Mouse (Mus musculus) cerebellum, adult 11 months (tissue): Measurements from ENCODE around the gene Rin2.
"Not testable (repeated sequence)": the region's sequence is repeated elsewhere in the genome, so short reads cannot be mapped to it uniquely, and the experiment has no call there.

ENCODE experiments used
- DNase-seq: peaks from one replicate; pipeline ENCODE4 v3.0.0; 2022

Gene Rin2

GRCm38 (mm10) chr2:145684891-145685290 lies 9.9 kb downstream of the Rin2 start:
- DNase-seq: no peak

GRCm38 (mm10) chr2:145686017-145686416 lies 11.0 kb downstream of the Rin2 start:
- no peak for DNase-seq

DNA sequence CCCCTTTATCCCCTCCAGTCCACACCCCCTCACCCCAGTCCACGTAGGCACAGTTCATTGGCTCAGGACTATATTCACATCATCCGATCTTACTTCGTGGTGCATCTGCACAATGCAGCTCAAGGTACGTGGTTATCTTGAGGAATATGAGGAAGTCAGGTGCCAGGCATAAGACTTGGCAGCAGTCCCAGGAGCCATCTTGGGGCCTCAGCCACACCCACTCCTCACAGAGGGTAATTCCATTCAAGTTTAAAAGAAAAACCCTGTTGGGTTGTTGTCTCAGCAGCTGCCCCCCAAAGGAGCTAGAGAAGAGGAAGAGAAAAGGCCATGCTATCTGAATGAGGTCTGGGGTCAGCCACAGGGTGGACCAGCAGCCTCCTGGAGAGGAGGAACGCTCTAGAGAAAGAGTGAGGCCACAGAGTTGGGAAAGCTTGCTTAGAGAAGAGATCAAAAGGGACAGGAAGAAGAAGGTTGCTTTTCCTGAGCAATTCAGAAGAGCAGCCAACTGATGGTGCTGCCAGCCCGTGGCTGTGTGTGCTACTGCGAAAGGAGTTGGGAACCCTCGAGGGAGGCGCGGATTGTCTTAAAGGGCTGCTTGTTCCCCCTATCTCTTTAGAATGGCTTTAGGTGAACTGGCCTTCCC lies 16.5 kb downstream of the Rin2 start:
- no peak for DNase-seq

DNA sequence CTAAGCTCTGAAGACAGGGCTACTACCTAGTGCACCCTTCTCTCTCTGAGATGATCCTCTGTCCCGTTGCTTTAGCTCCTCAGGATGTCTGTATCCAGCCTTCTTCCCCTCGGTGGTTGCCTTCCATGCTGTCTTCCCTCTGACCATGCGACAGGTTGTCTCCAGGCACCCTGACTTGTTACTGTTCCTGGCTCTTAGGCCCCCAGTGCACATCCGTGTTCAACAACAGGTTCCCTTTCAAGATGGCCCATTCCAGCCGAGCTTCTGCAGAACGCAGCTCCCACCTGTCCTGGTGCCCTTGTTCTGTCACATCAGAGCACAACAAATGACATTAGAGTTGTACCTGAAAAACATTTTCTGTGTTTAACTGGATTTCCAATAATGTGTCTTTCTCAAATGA lies 22.1 kb downstream of the Rin2 start:
- no peak for DNase-seq

DNA sequence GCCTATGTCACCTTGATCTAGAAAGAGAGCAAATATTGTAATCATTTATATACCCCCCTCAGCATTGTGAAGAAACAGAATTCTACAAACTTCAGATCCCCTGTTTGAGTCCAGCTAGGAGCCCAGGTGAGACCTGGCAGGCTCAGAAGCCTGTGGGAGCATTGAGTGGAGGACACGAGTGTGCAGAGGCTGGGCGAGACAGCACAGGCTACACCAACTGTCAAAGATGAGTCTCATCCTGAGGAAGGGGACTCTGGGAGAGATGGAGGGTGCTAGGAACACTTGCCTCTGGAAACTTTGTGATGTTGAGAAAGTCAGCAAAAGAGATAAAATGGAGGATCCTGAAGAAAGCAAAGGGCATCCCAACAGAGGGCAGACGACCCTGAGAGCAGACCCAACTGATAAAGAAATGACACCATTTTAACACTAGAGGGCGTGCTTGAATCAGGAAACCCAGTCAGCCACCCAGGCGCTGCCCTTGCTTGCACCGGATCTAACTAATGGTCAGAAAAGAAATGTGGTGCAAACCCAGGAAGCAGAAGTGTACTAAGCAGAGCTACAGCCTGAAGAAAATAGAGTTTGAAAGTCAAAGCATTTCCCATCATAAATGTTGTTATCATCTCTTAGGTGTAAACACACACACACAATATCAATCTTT lies 24.5 kb downstream of the Rin2 start:
- DNase-seq: peak; percentile 29

GRCm38 (mm10) chr2:145700237-145700985 lies 25.4 kb downstream of the Rin2 start:
- no peak for DNase-seq

GRCm38 (mm10) chr2:145701605-145702335 lies 26.8 kb downstream of the Rin2 start:
- no peak for DNase-seq

DNA sequence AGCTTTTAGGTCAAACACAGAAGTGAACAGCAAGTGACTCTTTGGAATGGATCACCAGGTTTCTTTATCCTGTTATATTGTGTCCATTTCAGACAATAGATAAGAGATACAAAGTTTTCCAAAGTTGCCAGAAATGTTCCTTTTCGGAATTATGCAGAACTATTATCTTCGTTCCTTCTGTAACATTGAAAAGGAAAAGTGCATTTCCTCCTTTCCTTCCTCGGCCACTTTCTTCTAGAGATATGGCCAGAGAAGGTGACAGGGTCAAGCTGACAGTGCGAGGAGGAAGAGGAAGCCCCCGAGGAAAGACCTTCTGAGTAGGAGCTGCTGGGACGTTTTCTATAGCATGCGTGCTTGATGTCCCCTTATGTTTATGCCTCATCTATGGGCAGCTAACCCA lies 29.7 kb downstream of the Rin2 start:
- no peak for DNase-seq

GRCm38 (mm10) chr2:145709727-145710389 lies 34.8 kb downstream of the Rin2 start:
- no peak for DNase-seq

DNA sequence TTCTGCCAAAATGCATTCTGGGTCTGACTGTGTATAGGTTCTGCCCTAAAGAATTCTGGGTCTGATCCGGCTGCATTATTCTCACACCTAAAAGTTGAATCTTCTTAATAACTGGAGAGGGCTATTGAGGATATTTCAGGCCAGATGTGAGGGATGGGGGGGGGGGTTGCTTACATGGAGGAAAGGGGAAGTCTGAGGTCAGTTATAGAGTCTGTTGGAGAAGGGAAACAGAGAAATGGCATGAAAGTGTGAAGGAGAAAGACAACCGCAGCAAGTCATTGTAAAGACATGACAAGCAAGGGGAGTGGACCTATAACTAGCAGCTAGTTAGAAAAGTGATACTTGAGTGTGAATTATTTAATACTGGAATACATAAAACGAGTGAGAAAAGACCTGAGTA lies 36.5 kb downstream of the Rin2 start:
- DNase-seq: no peak

DNA sequence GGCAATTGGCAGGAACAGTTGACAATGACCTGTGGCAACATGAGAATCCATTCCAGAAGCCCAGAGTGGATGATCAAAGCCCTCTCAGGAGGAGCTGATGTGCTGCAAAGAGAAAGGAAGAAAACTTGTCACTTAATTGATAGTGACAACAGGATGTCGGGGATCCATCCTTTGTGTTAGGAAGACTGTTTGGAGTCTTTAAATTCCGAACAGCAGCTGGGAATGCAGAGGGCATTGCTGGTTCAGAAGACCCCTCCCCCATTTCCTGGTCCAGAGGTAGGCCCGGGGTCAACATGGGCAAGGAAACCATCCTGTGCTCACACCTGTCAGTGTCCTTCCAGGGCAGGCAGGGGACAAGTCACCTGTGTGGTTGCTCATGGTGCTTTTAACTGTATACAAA lies 37.0 kb downstream of the Rin2 start:
- DNase-seq: no peak

DNA sequence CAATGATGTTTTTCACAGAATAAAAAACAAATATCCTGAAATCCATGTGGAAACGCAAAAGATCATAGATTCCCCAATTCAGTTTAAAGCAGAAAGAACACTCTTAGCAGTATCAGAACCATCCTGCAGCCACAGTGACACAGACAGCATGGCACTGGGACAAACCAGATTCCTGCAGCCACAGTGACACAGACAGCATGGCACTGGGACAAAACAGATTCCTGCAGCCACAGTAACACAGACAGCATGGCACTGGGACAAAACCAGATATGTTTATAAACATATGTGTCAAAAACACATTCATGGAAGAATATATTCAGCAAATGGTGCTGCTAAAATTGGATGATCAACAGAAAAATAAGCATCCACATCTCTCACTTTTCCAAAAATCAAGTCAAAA lies 42.5 kb downstream of the Rin2 start:
- no peak for DNase-seq

- DNase-seq: no peak
These were observed 43.7 kb downstream of the Rin2 start for GRCm38 (mm10) chr2:145718624-145719183.

DNA sequence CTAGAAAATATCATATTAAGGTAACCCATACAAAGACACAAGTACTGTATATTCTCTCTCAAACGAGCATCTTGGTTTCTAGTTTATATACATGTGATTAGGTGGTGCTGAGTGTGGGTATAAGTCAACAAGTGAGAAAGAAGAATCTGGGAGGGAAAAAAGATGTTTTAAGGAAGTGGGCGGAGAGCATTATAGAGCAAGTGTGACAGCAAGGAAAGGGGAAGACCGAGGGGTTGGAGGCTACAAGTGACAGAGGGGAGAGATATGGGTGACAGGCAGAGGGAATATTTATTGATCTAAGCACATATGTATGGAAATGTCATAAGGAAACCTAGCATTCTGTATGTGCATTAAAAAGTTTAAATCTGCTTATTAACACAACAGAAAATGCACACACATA lies 45.1 kb downstream of the Rin2 start:
- no peak for DNase-seq

- DNase-seq: no peak
These were observed 45.7 kb downstream of the Rin2 start for GRCm38 (mm10) chr2:145720743-145721142.

DNA sequence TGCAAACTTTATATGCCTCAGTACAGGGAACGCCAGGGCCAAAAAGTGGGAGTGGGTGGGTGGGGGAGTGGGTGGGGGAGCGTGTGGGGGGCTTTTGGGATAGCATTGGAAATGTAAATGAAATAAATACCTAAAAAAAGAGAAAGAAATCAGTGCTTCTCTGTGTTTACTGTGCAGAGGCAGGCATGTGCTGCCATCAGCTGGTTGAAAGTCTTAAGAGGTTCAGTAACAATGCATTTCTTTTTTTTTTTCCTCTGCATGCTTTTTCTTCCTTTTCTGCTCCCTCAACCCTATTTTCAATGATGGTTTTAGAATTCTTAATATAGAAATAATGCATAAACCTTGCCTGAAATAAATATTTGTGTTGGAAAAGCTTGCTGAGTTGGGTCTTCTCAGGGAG lies 47.3 kb downstream of the Rin2 start:
- DNase-seq: not testable (repeated sequence)

- DNase-seq: no peak
These were observed 49.3 kb downstream of the Rin2 start for GRCm38 (mm10) chr2:145724288-145724687.

DNA sequence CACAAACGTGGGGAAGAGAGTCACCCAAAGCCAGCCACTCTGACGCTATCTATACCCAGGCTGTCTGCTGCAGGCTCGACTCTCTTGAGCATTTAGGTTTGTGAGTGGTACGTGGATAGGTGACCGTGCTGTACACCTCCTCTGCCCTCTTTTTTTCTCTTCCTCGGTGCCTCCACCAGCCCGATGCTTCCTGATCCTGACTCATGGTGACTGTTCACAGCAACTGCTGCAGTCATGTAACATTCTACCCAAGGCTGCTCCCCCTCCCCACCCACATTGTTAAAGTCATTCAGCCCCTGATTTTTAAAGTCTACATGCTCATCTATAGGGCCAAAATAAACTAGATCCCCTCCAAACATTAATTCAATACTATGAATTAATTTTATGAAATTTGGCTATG lies 54.4 kb downstream of the Rin2 start:
- DNase-seq: no peak

DNA sequence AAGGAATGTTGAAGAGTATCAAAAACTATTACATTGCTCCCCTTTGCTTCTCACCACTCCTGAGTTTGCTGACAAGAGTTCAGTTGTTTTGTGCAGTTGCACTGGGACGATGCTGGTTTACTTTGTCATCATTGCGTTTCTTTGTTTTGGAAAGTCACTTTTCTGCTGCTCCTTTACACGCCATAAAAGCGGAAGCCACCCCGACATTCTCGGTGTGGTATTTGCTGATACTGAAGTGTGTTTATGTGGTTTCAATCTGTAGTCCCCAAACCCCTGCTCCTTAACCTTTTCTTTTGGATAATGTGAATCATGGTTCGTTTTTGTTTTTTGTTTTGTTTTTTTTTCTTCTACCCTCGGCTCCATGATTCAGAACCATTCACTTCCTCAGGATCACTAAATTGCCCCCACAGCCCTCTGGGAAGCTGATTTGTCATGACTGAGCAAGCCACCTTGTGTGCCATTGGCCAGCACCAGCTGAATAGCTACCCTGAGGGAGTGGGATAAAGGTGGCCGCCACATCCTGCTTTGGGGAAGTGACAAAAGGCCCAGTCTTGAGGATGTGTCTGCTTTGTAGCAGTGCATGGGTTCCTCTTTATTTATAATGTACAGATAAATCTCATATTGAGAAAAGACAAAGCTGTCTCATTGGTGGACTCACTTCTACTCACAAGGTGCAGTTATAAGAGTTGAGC lies 55.3 kb downstream of the Rin2 start:
- no peak for DNase-seq

- DNase-seq: no peak
These were observed 55.9 kb downstream of the Rin2 start for GRCm38 (mm10) chr2:145730905-145731304.

DNA sequence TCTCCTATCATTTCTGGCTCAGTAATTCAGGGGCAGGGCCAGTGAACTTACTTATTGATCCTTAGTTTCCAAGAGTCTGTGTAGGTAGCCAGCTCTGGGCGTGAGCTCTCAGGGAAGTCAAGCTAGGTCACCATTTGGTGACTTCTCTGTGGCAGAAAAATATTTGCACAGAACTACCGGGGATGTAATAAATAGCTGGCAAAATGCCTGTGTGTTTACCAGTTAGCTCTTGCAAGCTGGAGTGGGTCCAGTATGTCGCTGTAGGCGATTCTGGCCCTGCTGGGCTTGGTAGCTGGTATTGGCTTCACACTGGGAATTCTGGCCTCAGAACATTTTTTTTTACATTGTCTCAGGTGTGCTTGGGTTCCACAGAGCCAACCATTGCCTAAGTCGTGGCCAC lies 60.1 kb downstream of the Rin2 start:
- no peak for DNase-seq

DNA sequence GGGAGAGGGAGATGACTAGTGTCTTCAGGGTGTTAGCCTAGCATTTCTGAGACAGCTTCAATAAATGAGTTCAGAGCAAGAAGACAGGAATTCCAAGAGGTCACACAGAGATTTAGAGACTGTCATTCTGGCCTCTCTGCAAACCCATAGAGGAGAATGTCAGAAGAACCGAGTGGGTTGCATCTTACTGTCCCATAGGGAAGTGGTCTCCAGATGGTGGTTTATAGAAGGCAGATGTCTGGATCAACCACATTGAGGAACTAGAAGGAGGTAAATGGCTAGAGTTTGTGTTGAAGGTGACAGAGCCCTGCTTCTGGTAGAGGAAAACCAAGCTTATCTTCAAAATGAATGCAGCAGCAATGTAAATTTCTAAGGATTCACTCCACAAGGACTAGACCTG lies 61.5 kb downstream of the Rin2 start:
- DNase-seq: no peak
